ENCODE assay signal across 22 mouse cellular contexts in genomic region chr4:140271913-140272312, GRCm38 (mm10). TPM values are rescaled to one million over a fixed set of nuclear protein-coding genes. Genes with fewer than 3 reads are reported as not detected.
A peak's percentile ranks its signal among the peaks of the same experiment; 100 is the strongest.
DNase-seq lines count a peak whose midpoint lies in the region; ATAC-seq and TF ChIP-seq lines count a peak whose summit lies in the region.
"Had no signal": no experiment of that assay in that cellular context is flagged by ENCODE, and none has a peak within 500 bp of the region (broad histone marks: within the 10 kb centered on the region; RNA-seq: fewer than 3 reads in every experiment).

No protein-coding gene starts in this region.

- no peaks in the 10 kb centered on the region for H3K36me3 ChIP-seq in forebrain, embryonic 16.5 days (ENCODE audit: control insufficient read depth, insufficient read depth)
- H3K36me3 ChIP-seq: embryonic facial prominence, embryonic 15.5 days; forebrain, embryonic 15.5 days; heart, embryonic 10.5 days; hindbrain, embryonic 12.5 days had no signal

- 56% methylated on average over 5 of the region's 5 CpGs for WGBS in cerebellum, adult 2 months
- WGBS in forebrain, embryonic 16.5 days: 59% methylated on average over 5 of the region's 5 CpGs

- no peak overlapping the region for H3K4me2 ChIP-seq in forebrain, embryonic 16.5 days (ENCODE audit: low read length)
- H3K4me2 ChIP-seq: embryonic facial prominence, embryonic 15.5 days; forebrain, embryonic 15.5 days; hindbrain, embryonic 12.5 days had no signal

- peaks cover 46% of the 10 kb centered on the region for H3K4me1 ChIP-seq in cerebellum, adult 2 months (ENCODE audit: control insufficient read depth, insufficient read depth, low read length)
- peaks cover 13% of the 10 kb centered on the region for H3K4me1 ChIP-seq in forebrain, embryonic 16.5 days (replicated peaks; ENCODE audit: control insufficient read depth, insufficient read depth, low read length)
- H3K4me1 ChIP-seq: embryonic facial prominence, embryonic 15.5 days; heart, embryonic 10.5 days had no signal

- no peak overlapping the region for H3K27ac ChIP-seq in cerebellum, adult 2 months (ENCODE audit: insufficient read depth, low read length)
- H3K27ac ChIP-seq in forebrain, embryonic 16.5 days (ENCODE audit: low read length): no peak overlapping the region
- H3K27ac ChIP-seq: embryonic facial prominence, embryonic 15.5 days; forebrain, embryonic 15.5 days; heart, embryonic 10.5 days; hindbrain, embryonic 12.5 days; hindbrain, postnatal 0 days had no signal

- TF ChIP-seq POLR2A in cerebellum, adult 2 months (IDR thresholded peaks at IDR 0.05; ENCODE audit: borderline replicate concordance, insufficient read depth, low read length): no peak

- H3K9ac ChIP-seq in forebrain, embryonic 16.5 days (replicated peaks; ENCODE audit: low read depth, low read length): no peak overlapping the region
- H3K9ac ChIP-seq: embryonic facial prominence, embryonic 15.5 days; forebrain, embryonic 15.5 days; hindbrain, embryonic 12.5 days had no signal

- no peaks in the 10 kb centered on the region; the same call in 1 of the 2 replicates for H3K9me3 ChIP-seq in forebrain, embryonic 16.5 days (ENCODE audit: control insufficient read depth, low read length)
- H3K9me3 ChIP-seq: embryonic facial prominence, embryonic 15.5 days; forebrain, embryonic 15.5 days had no signal

- no peak for TF ChIP-seq CTCF in cerebellum, adult 2 months (IDR thresholded peaks at IDR 0.05; ENCODE audit: borderline replicate concordance, insufficient read depth, low read depth, low read length)

- no peak for ATAC-seq in cerebellum, adult (ENCODE audit: insufficient number of reproducible peaks, low FRiP score, low TSS enrichment)
- no peak for ATAC-seq in forebrain, embryonic 16.5 days
- ATAC-seq: activated CD4-positive, CD25-positive, alpha-beta regulatory T cell, adult 4 months; forebrain, embryonic 15.5 days; hindbrain, postnatal 0 days; Patski had no signal

- no peak overlapping the region for H3K4me3 ChIP-seq in cerebellum, adult 2 months (replicated peaks; ENCODE audit: insufficient read depth, low read depth, low read length)
- H3K4me3 ChIP-seq in forebrain, embryonic 16.5 days (replicated peaks; ENCODE audit: low read length): no peak overlapping the region
- H3K4me3 ChIP-seq: embryonic facial prominence, embryonic 15.5 days; erythroblast, embryonic 14.5 days; forebrain, embryonic 15.5 days; heart, embryonic 10.5 days; hindbrain, embryonic 12.5 days had no signal

- DNase-seq in cerebellum, adult 18-20 months: peak; percentile 34 to 44
- DNase-seq in brain, adult 2 months (ENCODE audit: low read depth, low spot score): peak; percentile 33
- DNase-seq in cerebellum, adult 2 months: peak; percentile 32 to 47
- peak; percentile 42 to 65 for DNase-seq in cerebellum, postnatal 25 days
- DNase-seq in thymus, postnatal 36 days: no peak
- DNase-seq: adrenal gland, postnatal 25 days; embryo, embryonic 11 days; gastrocnemius, postnatal 10 days; heart, adult 18-20 months; heart, postnatal 10 days; heart, postnatal 4 days; kidney, adult 11 months had no signal

- H3K27me3 ChIP-seq in cerebellum, adult 2 months (ENCODE audit: control insufficient read depth, insufficient read depth, low read length): no peaks in the 10 kb centered on the region
- no peaks in the 10 kb centered on the region for H3K27me3 ChIP-seq in forebrain, embryonic 16.5 days (replicated peaks; ENCODE audit: control insufficient read depth, insufficient read depth, low read length)
- H3K27me3 ChIP-seq: embryonic facial prominence, embryonic 15.5 days; forebrain, embryonic 15.5 days; Patski had no signal

RNA-seq across cellular contexts. Expression of gene Igsf21, which starts 25.3 kb away (rescaled TPM):
- 55.2 and 63.4 TPM in 2 replicates for polyA plus RNA-seq in cerebellum, adult 2 months (2012; rRNA removed)
- 46.8 and 50.9 TPM in 2 replicates for polyA plus RNA-seq in forebrain, embryonic 16.5 days (2015; fragmentation: Nextera tagmentation; extraction: Ambion mirVana)
- polyA plus RNA-seq: activated CD4-positive, CD25-positive, alpha-beta regulatory T cell, adult 4 months; Patski had no signal

Comparison
In these comparisons a context has a peak if more than half of its experiments do, and no peak if none do; other contexts are left out.
1. DNase-seq: peak in cerebellum, adult 18-20 months (2 of 2), brain, adult 2 months (single experiment), cerebellum, adult 2 months (2 of 2) and cerebellum, postnatal 25 days (2 of 2); none in thymus, postnatal 36 days (0 of 2).